Mouse (Mus musculus) heart, adult 9 months (tissue): ENCODE data around the gene Pan3.

Source experiments
- DNase-seq, 2 experiments: peaks; one replicate each; pipeline ENCODE4 v3.0.0; 2022; ENCODE audit warnings: low spot score in 2 of 2

Gene Pan3

DNA sequence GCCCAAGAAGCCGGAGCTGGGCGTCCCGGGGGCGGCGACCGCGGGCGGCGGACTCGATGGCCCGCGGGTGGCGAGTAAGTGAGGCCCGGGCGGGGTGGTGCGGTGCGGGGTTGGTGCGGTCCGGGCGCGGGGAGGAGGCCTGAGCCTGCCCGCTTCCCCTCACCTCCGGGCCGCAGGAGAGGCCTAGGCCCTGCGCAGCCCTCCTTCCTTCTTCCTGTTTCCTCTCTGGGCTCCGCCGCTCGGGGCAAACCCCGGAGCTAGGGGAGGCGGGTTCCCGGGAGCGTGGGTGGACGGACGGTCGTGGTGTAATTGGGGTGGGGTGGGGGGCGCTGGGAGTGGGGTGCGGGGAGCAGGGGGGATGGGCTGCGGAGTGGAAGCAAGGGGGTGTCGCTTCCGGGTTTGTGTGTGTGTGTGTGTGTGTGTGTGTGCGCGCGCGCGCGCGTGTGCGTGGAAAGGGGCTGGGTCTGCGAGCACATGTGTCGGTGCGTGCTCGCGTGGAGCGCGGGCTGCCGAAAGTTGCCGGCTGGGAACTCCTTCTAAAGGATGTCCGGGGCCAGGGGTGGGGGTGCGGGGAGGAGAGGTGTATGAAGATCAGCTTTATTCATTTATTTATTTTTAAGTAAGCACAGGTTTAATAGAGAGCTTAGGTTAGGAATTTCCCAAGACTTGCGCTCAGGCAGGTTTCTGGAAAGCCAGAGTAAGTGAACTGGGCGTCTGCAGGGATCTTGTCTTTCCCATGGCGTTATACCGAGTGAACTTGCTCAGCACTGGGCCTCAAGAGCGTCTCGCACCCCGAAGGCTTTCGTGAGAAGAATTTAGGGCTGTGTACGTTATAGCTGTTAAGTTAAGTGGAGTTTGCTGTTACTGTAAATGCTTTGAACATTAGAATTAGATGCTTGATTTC lies 1.2 kb downstream of the Pan3 start:
- DNase-seq, result peak; percentile 61 to 68

DNA sequence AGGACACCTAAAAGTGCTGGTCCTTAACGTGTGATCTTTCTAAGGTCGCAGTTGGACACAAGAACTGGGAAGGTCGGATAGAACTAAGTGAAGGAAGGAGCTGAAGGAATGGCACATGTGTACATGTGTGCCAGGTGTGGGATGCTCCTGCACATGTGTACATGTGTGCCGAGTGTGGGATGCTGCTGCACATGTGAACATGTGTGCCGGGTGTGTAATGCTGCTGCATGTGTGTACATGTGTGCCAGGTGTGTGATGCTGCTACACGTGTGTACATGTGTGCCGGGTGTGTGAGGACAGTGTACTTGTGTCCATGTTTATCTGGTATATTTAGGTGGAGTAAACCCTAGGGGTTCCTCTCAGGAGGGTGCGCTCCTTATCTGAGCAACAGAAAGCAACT lies 3.0 kb downstream of the Pan3 start:
- DNase-seq, result no peak

DNA sequence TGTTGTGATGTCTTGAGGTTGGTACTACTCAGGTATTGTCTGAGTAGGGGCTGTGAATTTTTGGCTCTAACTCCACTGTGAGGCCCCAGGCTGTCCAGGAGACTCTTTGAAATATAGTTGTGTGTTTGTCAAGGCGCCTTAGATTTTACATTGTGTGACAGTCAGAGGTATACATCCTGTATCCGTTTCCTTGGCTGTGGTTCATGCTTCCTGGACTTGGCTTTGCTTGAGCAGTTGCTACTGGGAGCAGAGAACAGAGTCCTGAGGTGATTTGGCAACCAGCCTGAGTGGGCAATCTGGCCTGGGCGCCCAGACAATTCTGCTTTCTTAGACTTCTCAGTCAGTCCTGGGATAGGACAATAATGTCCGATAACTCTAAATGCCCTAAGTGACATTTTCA lies 5.3 kb downstream of the Pan3 start:
- DNase-seq, result peak in 1 of 2 experiments; percentile 23

DNA sequence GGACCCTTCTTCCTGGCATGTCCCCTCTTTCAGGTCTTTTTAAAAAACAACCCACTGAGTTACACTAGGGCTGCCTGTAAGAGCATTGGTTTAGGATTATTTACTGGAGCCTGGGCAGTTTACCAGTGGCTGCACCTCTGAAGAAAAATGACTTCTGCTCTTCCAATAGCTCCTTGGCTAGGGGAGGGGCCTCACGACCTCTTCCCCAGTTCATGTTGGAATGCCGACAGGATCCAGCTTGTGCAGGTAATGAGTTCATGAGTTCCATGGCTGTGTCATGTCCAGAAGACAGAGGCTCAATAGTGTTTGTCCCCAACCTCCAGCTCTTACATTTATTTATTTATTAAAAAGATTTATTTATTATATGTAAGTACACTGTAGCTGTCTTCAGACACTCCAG lies 5.8 kb downstream of the Pan3 start:
- DNase-seq, result no peak

DNA sequence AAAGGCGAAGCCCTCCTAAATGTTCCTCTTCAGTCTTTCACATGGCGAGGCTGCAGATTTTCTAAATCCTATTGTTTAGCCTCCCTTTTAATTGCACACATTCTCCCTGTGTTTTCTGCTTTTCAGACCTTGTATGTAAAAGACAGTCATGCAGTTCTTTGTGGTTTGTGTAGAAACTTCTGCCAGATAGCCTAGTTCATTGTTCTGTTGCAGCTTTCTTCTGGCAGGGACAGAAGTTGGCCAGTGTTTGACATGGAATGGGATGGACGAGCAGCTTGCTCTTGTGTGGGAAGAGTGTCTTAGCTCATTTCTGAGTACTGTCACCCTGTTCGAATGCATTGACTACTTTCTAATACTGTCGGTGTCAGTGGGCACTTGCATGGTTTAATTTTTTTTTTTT lies 6.5 kb downstream of the Pan3 start:
- DNase-seq, result no peak

DNA sequence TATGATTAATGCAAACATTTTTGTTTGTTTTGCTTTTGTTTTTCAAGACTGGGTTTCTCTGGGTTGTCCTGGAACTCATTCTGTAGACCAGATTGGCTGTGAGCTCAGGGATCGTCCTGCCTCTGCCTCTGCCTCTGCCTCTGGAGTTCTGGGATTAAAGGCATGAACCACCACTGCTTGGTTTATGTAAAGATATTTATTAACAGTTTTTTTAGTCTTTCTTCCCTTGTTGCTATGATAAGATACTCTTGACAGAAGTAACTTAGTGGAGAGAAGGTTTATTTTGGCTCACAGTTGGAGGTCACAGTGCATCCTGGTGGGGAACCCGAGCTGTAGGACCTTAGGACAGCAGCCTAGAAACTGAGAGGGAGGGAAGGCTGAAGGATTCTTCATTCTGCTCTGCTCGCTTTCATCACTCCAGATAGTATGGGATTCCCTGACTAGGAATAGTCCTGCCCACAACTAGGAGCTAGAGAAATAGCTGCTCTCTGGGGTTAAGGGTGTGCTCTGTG lies 11.1 kb downstream of the Pan3 start:
- DNase-seq, result no peak

DNA sequence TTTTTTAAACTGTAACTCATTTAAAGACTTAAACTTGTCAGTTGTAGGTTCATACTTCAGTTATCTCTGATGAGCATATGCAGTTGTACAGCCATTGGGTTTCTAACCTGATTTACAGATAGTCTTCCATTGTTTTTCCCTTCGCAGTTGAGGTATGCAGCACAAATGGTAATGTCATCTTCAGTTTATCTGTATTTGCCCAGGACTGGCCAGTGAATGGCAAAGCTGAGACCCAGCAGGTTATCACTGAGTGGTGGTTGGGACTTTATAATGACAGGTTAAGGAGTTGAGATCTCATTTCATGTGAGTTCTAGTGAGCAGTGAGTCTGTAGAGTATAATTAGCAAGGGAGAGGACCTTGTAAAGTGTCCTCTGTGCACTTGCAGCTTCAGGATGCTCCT lies 12.0 kb downstream of the Pan3 start:
- no peak for DNase-seq

DNA sequence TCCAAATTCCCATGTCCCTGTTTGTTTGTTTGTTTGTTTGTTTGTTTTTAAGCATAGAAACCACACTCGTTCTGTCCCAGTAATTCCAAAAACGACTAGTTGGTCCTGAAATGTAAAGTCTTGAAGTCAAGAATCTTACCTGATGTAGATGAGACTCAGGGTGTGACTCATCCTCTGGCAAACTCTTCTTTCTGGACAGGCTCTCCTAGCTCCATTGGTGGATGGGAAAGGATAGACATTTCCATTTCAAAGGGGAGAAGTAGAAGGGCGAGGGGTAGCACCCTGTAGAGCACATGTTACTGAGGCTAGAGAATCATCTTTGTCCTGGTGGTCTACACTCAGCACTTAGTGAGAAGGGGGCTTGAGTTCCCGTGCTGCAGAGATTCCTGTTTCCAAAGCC lies 12.8 kb downstream of the Pan3 start:
- DNase-seq, result no peak

DNA sequence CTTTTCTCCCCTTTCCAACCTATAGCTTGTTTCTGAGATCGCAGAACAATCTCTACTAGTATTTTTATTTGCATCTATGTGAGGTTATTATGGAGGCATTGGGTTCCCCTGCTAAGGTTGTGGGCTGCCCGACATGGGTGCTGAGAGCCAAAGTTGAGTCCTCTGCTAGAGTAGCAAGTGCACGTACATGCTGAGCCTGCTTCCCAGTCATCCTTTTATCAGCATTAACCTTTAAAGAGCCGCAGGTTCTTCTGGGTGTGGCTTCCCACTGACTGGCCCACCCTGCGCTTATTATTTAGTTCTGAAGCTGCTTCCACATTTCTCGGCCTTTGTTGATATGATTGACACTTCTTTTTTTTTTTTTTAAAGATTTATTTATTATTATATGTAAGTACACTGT lies 14.3 kb downstream of the Pan3 start:
- DNase-seq, result no peak

DNA sequence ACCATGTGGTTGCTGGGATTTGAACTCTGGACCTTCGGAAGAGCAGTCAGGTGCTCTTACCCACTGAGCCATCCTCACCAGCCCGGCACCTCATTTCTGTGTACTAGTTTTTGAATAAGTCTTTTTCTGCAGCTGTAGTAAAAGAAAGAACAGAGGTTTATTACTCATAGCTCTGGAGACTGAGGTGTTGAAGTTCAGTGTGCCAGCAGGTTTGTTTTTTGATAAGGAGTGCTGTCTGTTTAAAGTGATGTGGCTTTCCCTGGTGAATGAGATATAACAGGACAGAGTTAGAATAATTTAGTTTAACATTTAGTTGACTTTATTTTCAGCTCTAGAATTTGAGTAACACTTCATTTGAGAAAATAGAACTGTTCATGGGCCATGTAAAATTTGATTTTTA lies 14.8 kb downstream of the Pan3 start:
- DNase-seq, result no peak

DNA sequence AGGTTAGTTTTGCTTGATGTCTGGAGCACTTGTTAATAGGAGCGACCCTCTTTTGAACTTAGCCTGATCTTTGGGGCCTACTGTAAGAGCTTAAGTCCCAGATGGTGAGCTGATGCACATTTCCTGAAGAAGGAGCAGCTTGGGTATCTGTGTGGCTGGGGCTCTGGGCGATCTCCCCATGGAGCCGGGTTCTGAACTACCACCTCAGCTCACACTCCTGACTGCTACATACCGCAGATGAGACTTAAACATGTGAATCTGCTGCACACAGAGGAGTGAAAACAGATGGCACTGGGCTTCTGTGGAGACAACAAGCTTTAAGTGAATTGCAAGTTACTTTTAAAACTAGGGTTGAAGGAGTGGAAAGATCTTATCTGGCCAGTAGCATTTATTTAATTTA lies 15.3 kb downstream of the Pan3 start:
- DNase-seq, result no peak

DNA sequence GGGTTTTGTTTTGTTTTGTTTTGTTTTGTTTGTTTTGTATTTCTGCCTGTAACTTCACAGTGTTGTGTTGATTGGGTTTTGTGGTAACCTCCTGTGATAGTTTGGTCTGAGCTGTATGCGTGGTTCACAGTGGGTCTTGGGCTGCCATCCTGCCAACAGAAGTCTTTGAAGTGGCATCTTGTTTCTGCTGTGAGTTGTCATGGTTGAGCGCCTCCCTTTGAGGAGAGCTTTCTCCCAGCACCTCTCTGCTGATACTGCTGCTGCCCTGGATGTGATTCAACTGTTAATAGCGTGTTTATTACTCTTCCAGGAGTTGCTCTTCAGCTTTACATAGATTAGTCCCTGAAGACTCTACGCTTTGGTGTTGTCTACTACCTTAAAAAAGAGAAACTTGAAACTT lies 18.6 kb downstream of the Pan3 start:
- DNase-seq, result no peak

DNA sequence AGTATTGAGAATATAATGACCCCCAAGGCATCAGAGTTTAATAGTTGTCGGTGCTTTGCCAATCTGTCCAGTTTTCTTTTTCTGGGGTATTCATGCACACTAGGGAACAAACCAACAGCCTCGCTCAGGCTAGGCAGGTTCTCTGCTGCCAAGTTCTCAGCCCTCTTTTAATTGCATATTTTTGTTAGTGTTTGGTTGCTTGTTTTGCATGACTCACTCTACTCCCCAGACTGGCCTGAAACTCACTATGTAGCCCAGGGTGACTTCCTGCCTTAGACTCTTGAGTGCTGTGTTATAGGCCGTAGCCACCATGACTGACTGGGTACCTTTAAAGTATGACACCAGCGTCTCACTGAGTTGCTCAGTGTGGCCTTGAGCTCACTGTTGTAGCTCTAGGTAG lies 19.0 kb downstream of the Pan3 start:
- DNase-seq, result no peak

DNA sequence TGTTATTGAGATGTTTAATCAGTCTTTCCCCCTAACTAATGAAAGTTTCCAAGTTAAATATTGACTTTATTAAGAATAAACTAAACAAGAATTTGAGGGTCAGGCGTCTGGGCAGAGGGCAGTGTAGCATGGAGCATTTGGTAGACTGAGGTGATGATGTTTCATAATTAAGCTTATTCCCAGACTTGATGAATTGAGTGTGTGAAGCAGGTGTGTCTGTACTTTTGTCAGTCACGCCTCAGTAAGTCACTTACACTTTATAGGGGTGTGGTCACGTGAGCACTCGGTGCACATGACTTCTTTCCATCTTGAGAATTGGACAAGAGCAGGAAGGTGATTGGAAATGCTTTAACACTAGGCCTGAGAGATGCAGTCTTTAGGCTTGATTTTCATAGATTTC lies 26.5 kb downstream of the Pan3 start:
- DNase-seq, result no peak

DNA sequence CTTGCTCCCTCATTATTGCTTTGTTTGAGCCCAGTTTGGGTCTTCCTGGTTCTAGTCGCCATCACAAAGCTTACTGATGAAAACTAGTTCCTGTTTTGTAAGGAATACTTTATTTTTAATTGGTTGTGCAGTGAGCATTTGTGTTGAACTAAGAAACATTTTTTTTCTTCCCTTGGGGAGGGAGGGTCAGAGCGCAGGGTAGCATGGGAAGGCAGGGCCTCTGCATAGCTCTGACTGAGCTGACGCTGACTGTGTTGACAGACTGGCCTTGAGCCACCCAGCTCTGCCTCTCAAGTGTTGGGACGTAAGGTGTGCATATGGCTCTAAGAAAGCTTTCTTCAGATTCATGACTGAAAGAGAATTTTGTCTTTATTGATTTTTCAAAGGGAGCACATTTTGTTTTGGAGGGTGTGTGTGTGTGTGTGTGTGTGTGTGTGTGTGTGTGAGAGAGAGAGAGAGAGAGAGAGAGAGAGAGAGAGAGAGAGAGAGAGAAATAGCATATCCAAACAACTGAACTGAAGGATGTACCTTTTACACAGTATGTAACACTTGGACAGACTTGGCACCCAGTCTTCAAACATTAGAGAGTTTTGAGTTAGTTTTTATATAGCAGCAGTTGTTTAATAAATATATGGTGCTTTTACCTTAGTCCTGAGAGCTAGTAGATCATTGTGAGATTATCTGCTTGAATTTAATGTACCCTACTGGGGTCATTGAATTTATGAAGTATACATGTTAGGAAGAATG lies 30.0 kb downstream of the Pan3 start:
- DNase-seq, result peak in 1 of 2 experiments; percentile 23

DNA sequence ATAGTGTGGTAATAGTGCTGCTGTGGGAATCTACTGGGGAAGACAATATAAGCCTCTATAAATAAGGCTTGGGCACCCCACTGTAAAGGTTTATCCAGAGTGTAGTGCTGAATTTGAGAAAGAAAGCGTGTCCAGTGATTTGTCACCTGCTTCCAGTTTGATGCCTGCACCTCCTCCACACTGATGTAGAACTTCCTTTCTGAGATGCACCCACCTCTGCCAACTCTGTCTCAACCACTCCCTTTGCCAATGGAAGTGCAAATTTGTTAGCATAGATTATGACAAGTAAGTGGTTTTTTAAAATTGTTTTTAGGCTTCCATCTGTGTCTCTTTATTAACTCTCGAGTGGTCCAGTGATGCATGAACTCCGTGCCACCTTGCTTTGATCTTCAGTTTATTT lies 33.3 kb downstream of the Pan3 start:
- DNase-seq, result no peak

DNA sequence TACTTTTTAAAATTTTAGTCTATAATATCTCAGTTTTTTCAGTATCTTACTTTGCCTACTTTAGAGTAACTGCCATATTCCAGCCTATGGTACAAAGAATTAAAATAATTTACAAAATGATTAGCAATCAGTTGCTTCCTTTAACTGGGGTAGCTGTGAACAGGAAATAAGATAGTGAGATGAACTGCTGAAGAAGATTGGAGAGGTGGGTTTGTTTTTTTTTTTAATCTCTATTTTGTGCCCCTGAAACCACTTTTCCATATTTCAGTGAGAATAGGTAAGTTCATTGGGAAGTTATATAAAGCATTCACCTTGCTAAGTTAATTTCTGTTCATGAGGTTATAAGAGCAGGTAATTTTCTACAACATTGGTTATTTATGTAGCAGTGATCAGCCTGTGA lies 36.4 kb downstream of the Pan3 start:
- no peak for DNase-seq

DNA sequence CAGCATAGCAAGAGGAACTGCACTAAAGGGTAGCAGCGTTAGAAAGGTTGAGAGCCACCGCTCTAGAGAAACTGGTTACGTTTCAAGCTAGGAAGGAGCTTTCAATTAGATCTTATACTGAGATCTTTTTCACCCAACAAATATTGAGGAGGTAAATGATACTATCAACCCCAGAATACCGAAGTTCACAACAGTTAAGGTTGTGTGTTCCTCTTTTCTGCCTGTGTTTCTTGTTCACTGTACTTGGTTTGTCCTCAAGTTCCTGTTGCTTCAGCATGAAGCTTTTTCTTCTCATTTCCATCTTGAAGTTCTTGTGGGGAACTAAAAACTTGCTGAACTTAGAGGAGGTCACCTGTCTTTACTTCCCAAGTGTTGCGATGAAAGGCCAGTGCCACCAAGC lies 41.2 kb downstream of the Pan3 start:
- no peak for DNase-seq

DNA sequence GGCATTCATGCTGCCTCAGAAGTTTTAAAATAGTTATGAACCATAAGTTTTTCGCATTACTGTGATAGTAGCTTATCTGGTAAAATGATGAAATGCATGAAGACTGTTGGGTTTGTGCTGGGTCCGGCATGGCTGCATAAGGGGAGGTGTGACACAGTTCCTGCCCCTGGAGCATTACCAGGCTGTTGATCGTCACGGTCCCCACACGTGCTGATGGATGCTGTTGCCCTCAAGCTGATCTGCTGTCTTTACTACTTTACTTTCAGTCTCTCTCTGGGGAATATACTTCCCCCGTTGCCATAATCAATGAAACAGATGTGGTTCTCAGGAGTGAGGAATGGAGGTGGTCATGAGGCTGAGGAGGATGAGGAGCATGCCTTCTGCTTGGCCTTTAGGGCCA lies 43.1 kb downstream of the Pan3 start:
- DNase-seq, result no peak

DNA sequence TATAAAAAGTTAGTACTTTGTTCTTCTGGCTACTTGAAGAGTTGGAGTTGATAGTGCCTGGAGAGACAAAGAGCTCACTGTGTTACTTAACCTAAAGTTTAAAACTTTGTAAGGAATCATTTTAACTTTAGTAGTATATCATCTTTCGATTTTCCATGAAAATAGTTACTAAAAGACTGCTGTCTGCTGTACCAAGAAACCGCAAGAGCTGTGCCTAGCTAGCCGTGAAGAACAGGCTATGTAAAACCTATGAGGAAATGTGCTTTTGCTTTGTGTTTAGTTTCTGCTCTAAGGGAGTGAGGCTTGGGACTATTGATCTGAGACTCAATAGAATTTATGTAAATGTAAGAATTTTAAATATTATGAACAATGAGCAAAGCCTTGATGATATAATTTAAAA lies 43.9 kb downstream of the Pan3 start:
- DNase-seq, result no peak

DNA sequence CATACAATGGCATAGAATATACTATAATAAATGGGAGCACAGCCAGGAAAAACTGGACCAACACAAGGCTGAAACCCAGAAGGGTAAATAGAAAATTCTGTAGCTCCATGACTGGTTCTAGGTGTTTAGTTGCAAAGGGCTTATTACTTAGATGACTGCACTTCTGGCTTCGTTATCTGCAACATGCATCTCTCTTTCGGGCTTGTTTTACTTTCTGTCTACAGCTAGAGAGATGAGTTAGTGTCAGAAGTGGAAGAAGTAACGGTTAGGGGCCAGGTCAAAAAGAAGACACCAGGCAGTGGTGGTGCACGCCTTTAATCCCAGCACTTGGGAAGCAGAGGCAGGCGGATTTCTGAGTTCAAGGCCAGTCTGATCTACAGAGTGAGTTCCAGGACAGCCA lies 46.1 kb downstream of the Pan3 start:
- DNase-seq, result no peak

DNA sequence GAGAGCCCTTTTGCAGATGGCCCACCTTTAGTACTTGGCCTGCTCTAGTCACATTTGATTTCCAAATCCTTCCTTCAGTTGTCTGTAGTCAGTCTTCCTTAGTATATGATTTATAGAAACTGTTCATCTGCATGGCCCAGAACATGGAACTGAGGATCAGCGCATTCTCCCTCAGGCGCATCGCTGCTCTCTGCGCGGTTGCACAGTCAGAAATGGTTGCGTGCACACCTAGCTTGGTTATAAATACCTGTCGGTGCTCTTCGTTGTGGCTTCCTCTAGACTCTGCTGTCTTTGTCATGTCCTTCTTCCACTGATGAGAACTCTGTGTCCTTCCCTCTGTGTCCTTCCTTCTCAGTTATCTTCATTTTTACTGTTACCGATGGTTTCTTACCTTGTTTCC lies 47.1 kb downstream of the Pan3 start:
- no peak for DNase-seq

DNA sequence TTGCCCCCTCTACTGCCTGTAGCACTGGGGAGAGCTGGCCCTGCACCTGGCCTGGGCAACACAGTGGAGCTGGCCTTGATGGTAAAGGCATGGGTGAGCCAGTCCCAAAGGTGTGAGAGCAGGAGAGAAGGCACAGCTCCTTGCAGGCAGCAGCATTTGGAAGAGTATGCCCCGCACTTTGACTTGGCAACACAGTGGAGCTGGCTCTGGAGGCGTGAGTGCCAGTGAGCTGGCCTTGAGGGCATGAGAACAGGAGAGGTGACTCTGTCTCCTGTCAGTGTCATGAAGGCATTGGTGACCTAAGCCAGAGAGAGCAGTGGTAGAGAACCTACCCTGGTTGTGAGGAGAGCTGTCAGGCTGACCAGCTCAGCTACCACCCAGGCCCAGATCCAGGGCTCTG lies 49.4 kb downstream of the Pan3 start:
- DNase-seq, result peak; percentile 33 to 40
